ENCODE assay signal across 24 mouse cellular contexts in genomic region chr12:107771809-107772208, GRCm38 (mm10).
"Had no signal": no experiment of that assay in that cellular context is flagged by ENCODE, and none has a peak within 500 bp of the region (broad histone marks: within the 10 kb centered on the region; RNA-seq: fewer than 3 reads in every experiment).

No protein-coding gene starts in this region.

- H3K9me3 ChIP-seq: heart, embryonic 10.5 days; hindbrain, embryonic 10.5 days; hindbrain, embryonic 13.5 days; hindbrain, embryonic 15.5 days; intestine, embryonic 15.5 days; limb, embryonic 10.5 days; liver, embryonic 13.5 days; liver, embryonic 15.5 days had no signal

- ATAC-seq: forebrain, postnatal 0 days; hindbrain, postnatal 0 days; intestine, embryonic 15.5 days; intestine, postnatal 0 days had no signal

- H3K27ac ChIP-seq: heart, embryonic 10.5 days; hindbrain, embryonic 10.5 days; hindbrain, embryonic 13.5 days; hindbrain, embryonic 15.5 days; hindbrain, postnatal 0 days; intestine, embryonic 15.5 days; kidney, postnatal 0 days; layer of hippocampus, adult 2 months; left cerebral cortex, adult 2 months; limb, embryonic 10.5 days; limb, embryonic 12.5 days; liver, embryonic 13.5 days; liver, embryonic 15.5 days had no signal

- H3K4me3 ChIP-seq: heart, embryonic 10.5 days; heart, embryonic 12.5 days; hindbrain, embryonic 10.5 days; hindbrain, embryonic 13.5 days; hindbrain, embryonic 15.5 days; intestine, embryonic 15.5 days; layer of hippocampus, adult 2 months; left cerebral cortex, adult 2 months; limb, embryonic 10.5 days; limb, embryonic 12.5 days; liver, embryonic 13.5 days; liver, embryonic 15.5 days had no signal

- DNase-seq: forebrain, postnatal 0 days; gastrocnemius, postnatal 25 days; heart, adult 18-20 months; heart, postnatal 10 days; heart, postnatal 4 days; kidney, adult 8-10 months; kidney, postnatal 14 days; liver; liver, embryonic 13.5 days had no signal

- H3K9ac ChIP-seq: forebrain, postnatal 0 days; heart, embryonic 12.5 days; hindbrain, embryonic 13.5 days; hindbrain, embryonic 15.5 days; intestine, embryonic 15.5 days; limb, embryonic 12.5 days; liver, embryonic 13.5 days; liver, embryonic 15.5 days had no signal

- H3K36me3 ChIP-seq: heart, embryonic 10.5 days; heart, embryonic 12.5 days; hindbrain, embryonic 10.5 days; hindbrain, embryonic 13.5 days; hindbrain, embryonic 15.5 days; intestine, embryonic 15.5 days; limb, embryonic 10.5 days; limb, embryonic 12.5 days; liver, embryonic 13.5 days; liver, embryonic 15.5 days had no signal

- H3K4me2 ChIP-seq: heart, embryonic 12.5 days; hindbrain, embryonic 13.5 days; hindbrain, embryonic 15.5 days; intestine, embryonic 15.5 days; limb, embryonic 12.5 days; liver, embryonic 11.5 days; liver, embryonic 13.5 days; liver, embryonic 15.5 days had no signal

- H3K4me1 ChIP-seq: hindbrain, embryonic 13.5 days; hindbrain, embryonic 15.5 days; intestine, embryonic 15.5 days; limb, embryonic 12.5 days; liver, embryonic 13.5 days; liver, embryonic 15.5 days had no signal

- H3K27me3 ChIP-seq: heart, embryonic 12.5 days; hindbrain, embryonic 13.5 days; hindbrain, embryonic 15.5 days; intestine, embryonic 15.5 days; limb, embryonic 12.5 days; liver, embryonic 13.5 days; liver, embryonic 15.5 days had no signal
